Mouse (Mus musculus) stomach, embryonic 16.5 days (tissue): ENCODE measurements around the gene Fam69b. TPM values are rescaled to one million over a fixed set of nuclear protein-coding genes. Genes with fewer than 3 reads are reported as not detected.

Experiments
- ATAC-seq: fragments of 200-750 bp; cut with Nextera tagmentation; 2 replicates; pipeline ENCODE4 v1.8.0; 2017; ENCODE audit warnings: moderate number of reproducible peaks, moderate TSS enrichment; ENCODE audit not compliant: insufficient read depth, low FRiP score
- H3K27ac ChIP-seq: fragments of 300-500 bp; sonication (generic); 2 replicates; pipeline ENCODE4 v1.5.1; 2014; ENCODE audit warnings: low read length
- H3K27me3 ChIP-seq: fragments of 300-500 bp; sonication (generic); 2 replicates; pipeline ENCODE4 v1.6.1; 2014; ENCODE audit warnings: low read length, control low read depth, mixed read lengths; ENCODE audit not compliant: control insufficient read depth, insufficient read depth
- H3K36me3 ChIP-seq: fragments of 300-500 bp; sonication (generic); 2 replicates; pipeline ENCODE4 v1.6.1; 2014; ENCODE audit warnings: low read length; ENCODE audit not compliant: control insufficient read depth, insufficient read depth
- H3K4me1 ChIP-seq: fragments of 300-500 bp; sonication (generic); 2 replicates; pipeline ENCODE4 v1.6.1; 2014; ENCODE audit warnings: low read length, control low read depth, mixed read lengths; ENCODE audit not compliant: control insufficient read depth, insufficient read depth
- H3K4me2 ChIP-seq: fragments of 300-500 bp; sonication (generic); 2 replicates; pipeline ENCODE4 v1.6.1; 2014; ENCODE audit warnings: low read depth, low read length, mixed read lengths
- H3K4me3 ChIP-seq: fragments of 300-500 bp; sonication (generic); replicated peaks from 2 replicates; pipeline ENCODE4 v1.5.1; 2014; ENCODE audit warnings: mild to moderate bottlenecking, low read length
- H3K9ac ChIP-seq: fragments of 300-500 bp; sonication (generic); 2 replicates; pipeline ENCODE4 v1.6.1; 2014; ENCODE audit warnings: low read length
- H3K9me3 ChIP-seq: fragments of 300-500 bp; sonication (generic); replicated peaks from 2 replicates; pipeline ENCODE4 v1.6.1; 2016; ENCODE audit warnings: low read length, control low read depth; ENCODE audit not compliant: control insufficient read depth
- whole genome bisulfite sequencing: fragments of 180-500 bp; shearing (Covaris S2); extraction: QIAGEN DNeasy Blood & Tissue Kit; methylation state at CpG from one replicate; pipeline ENCODE4 v1.1.7; 2014; 5-methylcytosine and 5-hydroxymethylcytosine counted together
- polyA plus RNA-seq: library from polyadenylated mRNA; unstranded; fragments of >200 nt; fragmentation: Nextera tagmentation; extraction: Ambion mirVana; gene quantifications from 2 replicates; pipeline ENCODE4 v1.2.1, GENCODE M21; 2015

Gene Fam69b
- polyA plus RNA-seq, 1 experiment from 2014 or later: 27.3 TPM

DNA sequence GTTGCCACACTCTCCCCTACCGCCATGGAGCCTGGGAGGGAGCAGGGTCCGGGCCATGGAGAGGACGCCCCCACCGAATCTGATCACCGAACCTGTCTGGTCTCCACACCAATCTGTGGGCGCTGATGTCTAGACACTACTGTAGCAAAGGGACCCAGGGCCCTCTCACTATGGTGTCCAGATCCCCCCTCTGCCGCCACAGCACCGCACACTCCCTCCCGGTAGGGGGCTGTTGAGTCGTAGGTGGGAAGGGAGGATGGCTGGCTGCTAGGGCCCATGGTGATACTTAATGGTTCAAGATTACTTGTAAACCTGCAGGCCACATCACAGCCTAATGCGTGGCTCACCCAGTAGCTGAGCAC, 41.2 kb upstream of the Fam69b start:
- Histone ChIP-seq H3K9me3 (no peaks in the 10 kb centered on the region), H3K4me2 (peak overlapping the region; percentile 79), H3K4me3 (peak overlapping the region; percentile 67), H3K36me3 (peaks cover under 1% of the 10 kb centered on the region; the same call in 1 of the 2 replicates), H3K9ac (peak overlapping the region; percentile 84), H3K4me1 (peaks cover 6% of the 10 kb centered on the region; the same call in 1 of the 2 replicates), H3K27me3 (no peaks in the 10 kb centered on the region), H3K27ac (peak overlapping the region; percentile 48)
- ATAC-seq: peak; percentile 23; the same call in 1 of the 2 replicates
- WGBS: 6% methylated on average over 11 of the region's 11 CpGs

DNA sequence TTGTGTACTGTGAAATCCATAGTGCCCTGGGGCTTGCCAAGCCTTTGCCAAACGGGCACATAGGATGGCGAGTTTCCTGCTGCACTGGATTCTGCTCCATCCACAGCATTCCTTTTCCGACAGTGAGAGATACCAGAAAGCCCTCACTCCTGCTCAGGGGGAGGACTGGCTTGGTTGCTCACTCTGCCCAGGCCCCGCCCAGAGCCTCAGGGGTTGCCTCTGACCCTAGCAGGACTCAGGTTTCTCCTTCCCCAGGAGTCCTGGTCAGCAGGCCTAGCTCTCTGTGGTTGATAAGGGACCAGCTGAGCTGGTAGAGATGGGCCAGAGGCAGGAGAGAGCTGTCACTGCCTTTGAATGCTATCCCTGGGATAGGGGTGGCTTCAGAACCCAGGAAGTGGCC, 39.7 kb upstream of the Fam69b start:
- peak overlapping the region; percentile 79; the same call in 1 of the 2 replicates for H3K4me2 ChIP-seq
- ATAC-seq: no peak
- H3K9me3 ChIP-seq: no peaks in the 10 kb centered on the region
- peaks cover 3% of the 10 kb centered on the region; the same call in 1 of the 2 replicates for H3K36me3 ChIP-seq
- H3K27ac ChIP-seq: peak overlapping the region; percentile 14; the same call in 1 of the 2 replicates
- WGBS: 39% methylated on average over 4 of the region's 4 CpGs
- peak overlapping the region; percentile 67 for H3K4me3 ChIP-seq
- peak overlapping the region; percentile 53; the same call in 1 of the 2 replicates for H3K9ac ChIP-seq
- no peaks in the 10 kb centered on the region for H3K27me3 ChIP-seq
- peaks cover 6% of the 10 kb centered on the region; the same call in 1 of the 2 replicates for H3K4me1 ChIP-seq

DNA sequence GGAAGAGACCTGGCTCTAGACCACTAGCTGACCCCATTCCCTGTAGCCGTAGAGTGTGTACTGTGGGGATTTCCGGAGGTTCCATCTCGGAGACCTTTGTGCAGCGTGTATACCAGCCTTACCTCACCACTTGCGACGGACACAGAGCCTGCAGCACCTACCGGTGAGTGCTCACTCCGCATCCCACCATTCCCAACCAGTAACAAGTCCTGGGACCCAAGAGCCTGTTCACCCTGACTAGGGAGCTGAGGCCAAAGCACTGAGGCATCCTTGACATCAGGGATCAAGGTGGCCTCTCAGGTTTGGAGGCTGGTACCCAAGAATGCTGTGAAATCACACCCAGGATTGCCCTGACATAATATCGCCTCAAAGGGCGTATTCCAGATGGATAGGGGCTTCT, 39.0 kb upstream of the Fam69b start:
- Histone ChIP-seq H3K4me2 (peak overlapping the region; percentile 79; the same call in 1 of the 2 replicates), H3K4me3 (peak overlapping the region; percentile 67; the same call in 1 of the 2 replicates), H3K9me3 (no peaks in the 10 kb centered on the region), H3K27me3 (no peaks in the 10 kb centered on the region), H3K9ac (no peak overlapping the region), H3K36me3 (peaks cover 3% of the 10 kb centered on the region; the same call in 1 of the 2 replicates), H3K4me1 (peaks cover 6% of the 10 kb centered on the region; the same call in 1 of the 2 replicates), H3K27ac (peak overlapping the region; percentile 14; the same call in 1 of the 2 replicates)
- 87% methylated on average over 10 of the region's 10 CpGs for WGBS
- no peak for ATAC-seq

DNA sequence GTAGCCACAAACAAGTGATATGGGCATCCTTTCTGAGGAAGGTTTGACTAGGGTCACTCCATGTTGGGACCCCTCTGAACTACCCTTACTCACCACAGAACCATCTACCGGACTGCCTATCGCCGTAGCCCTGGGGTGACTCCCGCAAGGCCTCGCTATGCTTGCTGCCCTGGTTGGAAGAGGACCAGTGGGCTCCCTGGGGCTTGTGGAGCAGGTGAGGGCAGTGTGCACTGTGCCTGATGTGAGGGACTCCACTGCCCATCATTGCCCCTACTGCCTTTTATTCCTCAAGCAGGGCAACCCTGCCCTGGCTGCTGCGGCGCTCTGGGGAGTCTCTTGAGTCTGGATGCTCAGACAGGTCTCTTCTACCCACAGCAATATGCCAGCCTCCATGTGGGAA, 38.0 kb upstream of the Fam69b start:
- no peaks in the 10 kb centered on the region for H3K27me3 ChIP-seq
- 88% methylated on average over 7 of the region's 7 CpGs for WGBS
- no peaks in the 10 kb centered on the region for H3K9me3 ChIP-seq
- H3K4me3 ChIP-seq: no peak overlapping the region
- no peak overlapping the region for H3K27ac ChIP-seq
- peaks cover 8% of the 10 kb centered on the region; the same call in 1 of the 2 replicates for H3K36me3 ChIP-seq
- H3K4me2 ChIP-seq: no peak overlapping the region
- peaks cover 6% of the 10 kb centered on the region; the same call in 1 of the 2 replicates for H3K4me1 ChIP-seq
- no peak for ATAC-seq
- no peak overlapping the region; the same call in 1 of the 2 replicates for H3K9ac ChIP-seq

DNA sequence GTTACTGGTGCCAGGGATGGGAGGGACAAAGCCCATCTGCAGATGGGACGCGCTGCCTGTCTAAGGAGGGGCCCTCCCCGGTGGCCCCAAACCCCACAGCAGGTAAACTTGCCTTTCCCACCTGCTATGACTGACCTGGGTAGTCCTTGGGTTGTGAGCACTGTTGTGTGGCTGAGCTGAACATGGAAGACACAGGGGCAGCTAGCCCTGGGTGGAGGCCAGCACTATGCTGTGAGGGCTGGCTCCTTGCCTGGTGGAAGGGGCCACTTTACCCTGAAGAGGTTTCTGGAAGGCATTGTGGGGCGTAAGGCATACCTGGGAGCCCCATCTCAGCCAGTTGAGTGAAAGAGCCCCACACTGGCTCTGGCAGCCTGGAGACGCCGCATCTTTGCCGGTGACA, 37.3 kb upstream of the Fam69b start:
- H3K27ac ChIP-seq: no peak overlapping the region
- no peak overlapping the region for H3K4me2 ChIP-seq
- H3K4me1 ChIP-seq: peaks cover 13% of the 10 kb centered on the region
- ATAC-seq: no peak
- H3K9me3 ChIP-seq: no peaks in the 10 kb centered on the region
- H3K9ac ChIP-seq: no peak overlapping the region; the same call in 1 of the 2 replicates
- H3K27me3 ChIP-seq: no peaks in the 10 kb centered on the region
- no peak overlapping the region for H3K4me3 ChIP-seq
- 91% methylated on average over 7 of the region's 7 CpGs for WGBS
- H3K36me3 ChIP-seq: peaks cover 8% of the 10 kb centered on the region; the same call in 1 of the 2 replicates

DNA sequence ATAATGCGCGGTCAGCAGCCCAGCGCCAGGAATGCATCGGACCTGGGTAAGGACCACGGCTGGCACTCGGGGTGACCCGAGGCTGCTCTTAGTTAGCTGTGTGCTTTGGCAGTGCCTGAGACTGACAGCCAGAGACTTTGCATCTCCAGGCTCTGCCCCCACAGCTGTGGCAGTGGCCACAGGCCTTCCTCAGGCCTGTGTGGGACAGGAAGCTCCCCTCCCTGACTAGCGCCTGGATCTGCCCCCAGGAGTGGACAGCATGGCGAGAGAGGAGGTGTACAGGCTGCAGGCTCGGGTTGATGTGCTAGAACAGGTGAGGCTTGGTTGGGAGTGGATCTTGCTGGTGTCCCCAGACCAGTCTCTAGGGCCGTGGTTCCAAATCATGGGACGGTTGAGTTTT, 36.8 kb upstream of the Fam69b start:
- Histone ChIP-seq H3K9ac (0 out of 2 replicates have a peak overlapping the region, but pooled peaks have one; percentile 29), H3K36me3 (peaks cover 8% of the 10 kb centered on the region; the same call in 1 of the 2 replicates), H3K4me2 (no peak overlapping the region), H3K4me3 (no peak overlapping the region), H3K4me1 (peaks cover 13% of the 10 kb centered on the region), H3K27ac (no peak overlapping the region), H3K27me3 (no peaks in the 10 kb centered on the region), H3K9me3 (no peaks in the 10 kb centered on the region)
- ATAC-seq: no peak
- WGBS: 76% methylated on average over 12 of the region's 12 CpGs

DNA sequence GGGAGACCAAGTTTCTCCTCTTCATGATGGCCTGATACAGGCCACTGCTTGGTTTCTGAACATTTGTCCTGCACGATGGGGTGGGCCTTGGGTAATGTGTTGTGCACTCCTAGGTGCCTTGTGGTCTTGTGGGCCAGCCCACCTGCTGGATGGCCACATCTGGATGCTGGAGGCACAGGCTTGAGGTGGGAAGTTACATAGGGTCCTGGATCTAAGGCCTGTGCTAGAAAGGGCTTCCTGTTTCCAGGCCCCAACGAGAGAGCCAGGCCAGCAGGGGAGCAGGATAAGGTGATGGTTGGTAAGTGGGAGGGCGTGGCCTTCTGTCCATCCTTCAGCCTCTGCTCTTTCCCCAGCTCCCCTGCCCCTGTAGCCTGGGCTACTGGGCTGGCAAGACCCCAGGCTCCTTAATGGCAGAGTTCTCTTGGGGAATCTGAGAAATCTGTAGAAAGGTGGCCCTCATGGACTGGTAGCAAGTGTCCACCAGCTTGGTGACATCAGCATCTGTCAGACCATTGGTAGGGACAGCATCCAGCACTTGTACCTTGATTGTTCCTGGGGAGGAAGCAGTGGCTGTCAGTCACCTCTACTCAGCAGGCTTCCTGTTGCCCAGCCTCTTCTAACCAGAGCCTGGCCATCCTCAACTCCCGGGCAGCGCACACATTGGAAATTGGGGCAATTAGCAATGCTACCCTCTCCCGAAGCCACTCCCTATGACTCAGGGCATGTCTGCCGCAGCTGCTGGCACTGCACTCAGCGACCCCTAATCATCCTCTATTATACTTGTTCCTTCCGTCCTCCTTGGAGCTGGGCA, 34.8 kb upstream of the Fam69b start:
- Histone ChIP-seq H3K4me1 (peaks cover 7% of the 10 kb centered on the region), H3K36me3 (peaks cover 8% of the 10 kb centered on the region; the same call in 1 of the 2 replicates), H3K27me3 (no peaks in the 10 kb centered on the region), H3K4me2 (no peak overlapping the region), H3K9ac (no peak overlapping the region), H3K4me3 (no peak overlapping the region), H3K27ac (no peak overlapping the region), H3K9me3 (no peaks in the 10 kb centered on the region)
- 67% methylated on average over 9 of the region's 9 CpGs for WGBS
- no peak for ATAC-seq

DNA sequence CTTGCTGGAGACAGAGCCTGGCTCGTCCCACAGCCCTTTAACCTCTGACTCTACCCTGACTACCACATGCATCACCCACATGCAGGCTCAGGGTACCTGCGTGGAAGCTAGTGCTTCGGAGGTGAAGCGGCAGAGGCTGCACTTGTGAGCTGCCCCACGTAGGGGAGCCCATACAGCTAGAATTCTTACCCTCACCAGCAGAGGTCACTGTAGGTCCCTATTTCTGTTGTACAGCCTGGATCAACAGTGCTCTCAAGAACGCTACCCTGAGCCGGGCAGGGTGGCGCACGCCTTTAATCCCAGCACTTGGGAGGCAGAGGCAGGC, 34.3 kb upstream of the Fam69b start:
- peaks cover 7% of the 10 kb centered on the region for H3K4me1 ChIP-seq
- no peaks in the 10 kb centered on the region for H3K9me3 ChIP-seq
- no peaks in the 10 kb centered on the region for H3K27me3 ChIP-seq
- H3K4me2 ChIP-seq: no peak overlapping the region
- H3K27ac ChIP-seq: no peak overlapping the region
- peak; percentile 41; the same call in 1 of the 2 replicates for ATAC-seq
- H3K9ac ChIP-seq: no peak overlapping the region
- H3K4me3 ChIP-seq: no peak overlapping the region
- WGBS: 58% methylated on average over 9 of the region's 9 CpGs
- H3K36me3 ChIP-seq: peaks cover 8% of the 10 kb centered on the region; the same call in 1 of the 2 replicates

DNA sequence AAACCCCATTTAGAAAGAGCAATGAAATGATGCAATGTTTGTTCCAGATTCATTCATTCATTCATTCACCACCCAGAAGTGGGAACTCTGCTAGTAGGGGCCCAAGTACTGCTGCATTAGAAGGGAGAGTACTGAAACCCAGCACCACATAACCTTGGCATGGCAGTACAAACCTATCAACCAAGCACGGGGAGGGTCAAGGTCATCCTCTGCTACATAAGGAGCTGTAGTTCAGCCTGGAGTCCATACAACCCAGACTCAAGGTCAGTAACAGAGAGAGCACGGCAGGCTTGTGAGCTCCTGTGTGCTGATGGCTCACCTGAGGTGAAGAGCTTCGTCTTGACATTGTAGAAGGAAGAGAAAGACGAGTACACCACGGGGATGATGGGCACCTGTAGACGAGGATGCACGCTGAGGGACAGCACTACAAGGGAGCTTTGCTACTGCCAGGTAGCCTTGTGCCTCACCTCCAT, 33.8 kb upstream of the Fam69b start:
- Histone ChIP-seq H3K4me1 (peaks cover 7% of the 10 kb centered on the region), H3K4me3 (no peak overlapping the region), H3K9me3 (no peaks in the 10 kb centered on the region), H3K9ac (no peak overlapping the region), H3K27me3 (no peaks in the 10 kb centered on the region), H3K4me2 (no peak overlapping the region), H3K36me3 (peaks cover 8% of the 10 kb centered on the region; the same call in 1 of the 2 replicates), H3K27ac (peak overlapping the region; percentile 77; the same call in 1 of the 2 replicates)
- 81% methylated on average over 7 of the region's 7 CpGs for WGBS
- no peak for ATAC-seq
